Mouse (Mus musculus) spleen, adult 2 months (tissue): ENCODE results near the gene St3gal5. TPM values are rescaled to one million over a fixed set of nuclear protein-coding genes. Genes with fewer than 3 reads are reported as not detected.
"Not testable (repeated sequence)": the region's sequence is repeated elsewhere in the genome, so short reads cannot be mapped to it uniquely, and the experiment has no call there.

Experiments used
- DNase-seq, 2 experiments: peaks; one replicate each; pipeline versions ENCODE4 v3.0.0 to v3.0.0-alpha.2; 2012 to 2021; ENCODE audit warnings: low spot score in 2 of 2, low read depth in 1 of 2
- H3K27ac ChIP-seq: fragments of 200-500 bp; 2 replicates; pipeline ENCODE4 v1.5.1; 2012; ENCODE audit warnings: low read length, inconsistent platforms; ENCODE audit not compliant: insufficient read depth
- H3K27me3 ChIP-seq: fragments of 200-500 bp; 2 replicates; pipeline ENCODE4 v1.6.1; 2012; ENCODE audit warnings: mild to moderate bottlenecking, moderate library complexity, low read length, inconsistent platforms; ENCODE audit not compliant: control insufficient read depth, insufficient read depth
- H3K36me3 ChIP-seq: fragments of 200-500 bp; 2 replicates; pipeline ENCODE4 v1.6.1; 2012; ENCODE audit warnings: mild to moderate bottlenecking, low read length, inconsistent platforms; ENCODE audit not compliant: control insufficient read depth, insufficient read depth
- H3K4me1 ChIP-seq: fragments of 200-500 bp; 2 replicates; pipeline ENCODE4 v1.6.1; 2011; ENCODE audit warnings: inconsistent platforms; ENCODE audit not compliant: control insufficient read depth, insufficient read depth, insufficient read length
- H3K4me3 ChIP-seq: fragments of 200-500 bp; 2 replicates; pipeline ENCODE4 v1.5.1; 2011; ENCODE audit warnings: mild to moderate bottlenecking, inconsistent platforms; ENCODE audit not compliant: insufficient read depth, insufficient read length; ENCODE audit errors: extremely low read depth
- CTCF ChIP-seq: fragments of 200-500 bp; IDR thresholded peaks from 2 replicates; pipeline ENCODE4 v1.5.1; 2011; ENCODE audit warnings: mild to moderate bottlenecking, inconsistent platforms; ENCODE audit not compliant: insufficient read depth, insufficient read length, insufficient replicate concordance; ENCODE audit errors: extremely low read depth
- POLR2A ChIP-seq: fragments of 200-500 bp; IDR thresholded peaks from 2 replicates; pipeline ENCODE4 v1.6.1; 2011; ENCODE audit warnings: low read depth, low read length, inconsistent platforms
- WGBS: fragments of 180-500 bp; shearing (Covaris S2); methylation state at CpG from one replicate; pipeline ENCODE4 v1.1.7; 2018; 5-methylcytosine and 5-hydroxymethylcytosine counted together
- polyA plus RNA-seq: library from polyadenylated mRNA; depleted of rRNA; stranded (reverse); fragments of >200 nt; gene quantifications from 2 replicates; pipeline ENCODE4 v1.2.3, GENCODE M21; 2012

The St3gal5 gene
- polyA plus RNA-seq, 1 experiment: 48.1 TPM

DNA sequence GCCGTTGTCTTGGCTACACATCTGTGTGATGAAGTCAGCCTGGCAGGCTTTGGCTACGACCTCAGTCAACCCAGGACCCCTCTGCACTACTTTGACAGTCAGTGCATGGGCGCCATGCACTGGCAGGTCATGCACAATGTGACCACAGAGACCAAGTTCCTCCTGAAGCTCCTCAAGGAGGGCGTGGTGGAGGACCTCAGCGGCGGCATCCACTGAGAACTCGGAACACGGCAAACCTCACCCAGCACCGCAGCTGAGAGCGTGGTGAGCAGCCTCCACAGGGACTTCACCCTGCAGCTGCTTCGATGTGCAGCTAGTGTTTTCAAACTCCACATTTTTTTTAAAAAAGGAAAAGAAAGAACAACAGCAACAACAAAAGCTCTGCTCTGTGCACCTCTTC is 56.1 kb downstream of the St3gal5 start:
- no peaks in the 10 kb centered on the region; the same call in 1 of the 2 replicates for H3K36me3 ChIP-seq
- peak overlapping the region; percentile 24; the same call in 1 of the 2 replicates for H3K4me3 ChIP-seq
- H3K27ac ChIP-seq: no peak overlapping the region
- TF ChIP-seq CTCF (no peak), POLR2A (no peak)
- peaks cover 9% of the 10 kb centered on the region; the same call in 1 of the 2 replicates for H3K4me1 ChIP-seq
- H3K27me3 ChIP-seq: no peaks in the 10 kb centered on the region
- peak in 1 of 2 experiments; percentile 39 for DNase-seq
- WGBS: 14% methylated on average over 11 of the region's 11 CpGs

DNA sequence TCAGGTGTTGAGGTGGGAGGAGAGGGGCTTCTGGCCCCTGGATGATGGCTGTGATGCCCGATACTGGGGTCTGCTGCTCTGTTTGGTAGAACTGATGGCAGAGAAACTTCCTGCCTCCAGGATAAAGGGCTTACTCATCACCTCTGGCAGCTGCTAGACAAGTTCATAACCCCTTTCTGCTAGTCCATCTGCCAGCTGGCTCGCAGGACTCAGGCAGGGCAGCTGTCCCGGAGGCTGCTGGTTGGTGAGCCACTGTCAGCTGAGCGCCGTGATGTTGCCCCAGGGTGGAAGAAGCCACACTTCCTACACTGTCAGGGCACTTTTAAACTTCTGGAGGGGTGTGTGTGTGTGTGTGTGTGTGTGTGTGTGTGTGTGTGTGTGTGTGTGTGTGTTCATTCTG is 56.6 kb downstream of the St3gal5 start:
- not testable (repeated sequence) for DNase-seq, H3K4me1 ChIP-seq, H3K36me3 ChIP-seq, H3K27me3 ChIP-seq, H3K27ac ChIP-seq, H3K4me3 ChIP-seq
- WGBS: 26% methylated on average over 3 of the region's 5 CpGs

- no peak for DNase-seq
- Histone ChIP-seq H3K36me3 (no peaks in the 10 kb centered on the region), H3K27ac (no peak overlapping the region), H3K27me3 (no peaks in the 10 kb centered on the region), H3K4me3 (no peak overlapping the region), H3K4me1 (peaks cover 9% of the 10 kb centered on the region; the same call in 1 of the 2 replicates)
- WGBS: 80% methylated on average over 7 of the region's 7 CpGs
- TF ChIP-seq CTCF: no peak
- no peak for TF ChIP-seq POLR2A
Measured at GRCm38 (mm10) chr6:72154938-72155531, 57.6 kb downstream of the St3gal5 start.

- H3K27ac ChIP-seq: peak overlapping the region; percentile 1; the same call in 1 of the 2 replicates
- H3K4me3 ChIP-seq: no peak overlapping the region
- TF ChIP-seq POLR2A (no peak), CTCF (no peak)
- WGBS: 31% methylated on average over 8 of the region's 8 CpGs
- H3K27me3 ChIP-seq: no peaks in the 10 kb centered on the region
- peak in 1 of 2 experiments; percentile 23 for DNase-seq
- H3K4me1 ChIP-seq: peaks cover 9% of the 10 kb centered on the region; the same call in 1 of the 2 replicates
- no peaks in the 10 kb centered on the region for H3K36me3 ChIP-seq
Measured at GRCm38 (mm10) chr6:72155649-72156048, 58.3 kb downstream of the St3gal5 start.

DNA sequence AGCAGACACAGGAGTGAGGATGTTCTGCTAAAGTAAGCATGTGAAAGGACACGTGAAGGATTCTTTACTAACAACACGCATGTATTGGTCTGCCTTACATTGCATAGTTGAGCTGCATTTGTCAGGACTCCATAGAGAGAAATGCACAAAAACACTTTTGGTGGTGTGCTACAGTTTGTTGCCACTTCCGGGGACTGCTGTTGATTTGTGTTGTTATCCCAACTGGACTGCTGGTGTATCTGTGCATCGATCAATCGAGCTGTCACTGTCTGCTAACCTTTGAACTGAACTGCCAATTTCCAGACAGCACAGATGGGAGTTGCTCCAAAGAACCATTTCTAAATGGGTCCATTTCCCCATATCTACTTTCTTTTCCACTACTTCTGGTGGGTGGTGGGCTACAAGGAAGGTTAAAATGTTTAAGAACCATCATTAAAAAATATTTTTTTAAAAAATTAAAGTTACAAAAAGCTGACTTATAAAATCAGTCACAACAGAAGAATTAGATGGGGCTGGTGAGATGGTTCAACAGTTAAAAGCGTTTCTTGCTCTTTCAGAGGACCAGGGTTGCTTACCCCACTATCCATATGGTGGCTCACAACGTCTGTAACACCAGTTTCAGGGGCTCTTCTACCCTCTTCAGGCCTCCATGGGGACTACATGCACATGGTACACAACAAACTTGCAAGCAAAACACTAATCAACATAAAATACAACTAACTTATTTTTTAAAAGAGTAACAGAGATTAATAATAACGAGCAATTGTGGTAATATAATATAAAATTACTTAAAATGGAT is 61.8 kb downstream of the St3gal5 start:
- Histone ChIP-seq H3K27me3 (no peaks in the 10 kb centered on the region), H3K27ac (no peak overlapping the region), H3K4me1 (peaks cover 10% of the 10 kb centered on the region; the same call in 1 of the 2 replicates), H3K4me3 (no peak overlapping the region), H3K36me3 (no peaks in the 10 kb centered on the region)
- TF ChIP-seq CTCF: no peak
- TF ChIP-seq POLR2A: no peak
- WGBS: 88% methylated on average over 8 of the region's 8 CpGs
- no peak for DNase-seq

GRCm38 (mm10) chr6:72159861-72160395 is 62.5 kb downstream of the St3gal5 start:
- H3K4me3 ChIP-seq: no peak overlapping the region
- TF ChIP-seq CTCF: no peak
- no peak for TF ChIP-seq POLR2A

GRCm38 (mm10) chr6:72160991-72161390 is 63.6 kb downstream of the St3gal5 start:
- Histone ChIP-seq H3K36me3 (no peaks in the 10 kb centered on the region), H3K4me1 (peaks cover 10% of the 10 kb centered on the region; the same call in 1 of the 2 replicates), H3K4me3 (no peak overlapping the region), H3K27ac (no peak overlapping the region), H3K27me3 (no peaks in the 10 kb centered on the region)
- 90% methylated on average over 3 of the region's 3 CpGs for WGBS
- TF ChIP-seq CTCF (no peak), POLR2A (no peak)
- no peak for DNase-seq

More at GRCm38 (mm10) chr6:72159861-72160395, 62.5 kb downstream of the St3gal5 start:
- 88% methylated on average over 10 of the region's 10 CpGs for WGBS
- Histone ChIP-seq H3K4me1 (peaks cover 16% of the 10 kb centered on the region; the same call in 1 of the 2 replicates), H3K27me3 (no peaks in the 10 kb centered on the region), H3K36me3 (no peaks in the 10 kb centered on the region), H3K27ac (no peak overlapping the region)
- DNase-seq: no peak
